Comparison of ENCODE assay signal across 8 mouse cellular contexts in genomic region chr11:85182617-85183283, GRCm38 (mm10). TPM values are rescaled to one million over a fixed set of nuclear protein-coding genes. Genes with fewer than 3 reads are reported as not detected.
DNase-seq lines count a peak whose midpoint lies in the region; ATAC-seq lines count a peak whose summit lies in the region.

No protein-coding gene starts in this region.

- peak; percentile 88 for ATAC-seq in embryonic facial prominence, embryonic 12.5 days (ENCODE audit: insufficient number of reproducible peaks, insufficient read depth, low FRiP score, low TSS enrichment)
- ATAC-seq in limb, embryonic 13.5 days (ENCODE audit: low FRiP score, low read depth): peak; percentile 93
- ATAC-seq in midbrain, embryonic 15.5 days (replicated peaks): peak; percentile 95

- H3K36me3 ChIP-seq in embryonic facial prominence, embryonic 12.5 days: no peaks in the 10 kb centered on the region
- H3K36me3 ChIP-seq in limb, embryonic 13.5 days: no peaks in the 10 kb centered on the region
- no peaks in the 10 kb centered on the region for H3K36me3 ChIP-seq in midbrain, embryonic 15.5 days (replicated peaks)

- peak overlapping the region; percentile 60 for H3K27ac ChIP-seq in embryonic facial prominence, embryonic 12.5 days
- H3K27ac ChIP-seq in limb, embryonic 13.5 days: peak overlapping the region; percentile 69; the same call in 1 of the 2 replicates
- H3K27ac ChIP-seq in midbrain, embryonic 15.5 days: peak overlapping the region; percentile 57

- 2% methylated on average over 20 of the region's 20 CpGs for WGBS in embryonic facial prominence, embryonic 12.5 days
- 6% methylated on average over 20 of the region's 20 CpGs for WGBS in limb, embryonic 13.5 days
- 5% methylated on average over 20 of the region's 20 CpGs for WGBS in midbrain, embryonic 15.5 days

- H3K4me1 ChIP-seq in embryonic facial prominence, embryonic 12.5 days: no peaks in the 10 kb centered on the region
- peaks cover 3% of the 10 kb centered on the region; the same call in 1 of the 2 replicates for H3K4me1 ChIP-seq in limb, embryonic 13.5 days
- H3K4me1 ChIP-seq in midbrain, embryonic 15.5 days: peaks cover 9% of the 10 kb centered on the region

- peak overlapping the region; percentile 35 for H3K4me3 ChIP-seq in embryonic facial prominence, embryonic 12.5 days
- peak overlapping the region; percentile 43 for H3K4me3 ChIP-seq in limb, embryonic 13.5 days
- H3K4me3 ChIP-seq in midbrain, embryonic 15.5 days: peak overlapping the region; percentile 35

- H3K9ac ChIP-seq in embryonic facial prominence, embryonic 12.5 days: peak overlapping the region; percentile 42
- H3K9ac ChIP-seq in limb, embryonic 13.5 days: peak overlapping the region; percentile 59
- H3K9ac ChIP-seq in midbrain, embryonic 15.5 days: peak overlapping the region; percentile 30

- no peaks in the 10 kb centered on the region for H3K9me3 ChIP-seq in embryonic facial prominence, embryonic 12.5 days
- no peaks in the 10 kb centered on the region for H3K9me3 ChIP-seq in limb, embryonic 13.5 days
- no peaks in the 10 kb centered on the region for H3K9me3 ChIP-seq in midbrain, embryonic 15.5 days

- peak overlapping the region; percentile 57 for H3K4me2 ChIP-seq in embryonic facial prominence, embryonic 12.5 days (replicated peaks)
- peak overlapping the region; percentile 69 for H3K4me2 ChIP-seq in limb, embryonic 13.5 days (replicated peaks)
- H3K4me2 ChIP-seq in midbrain, embryonic 15.5 days: peak overlapping the region; percentile 63

- H3K27me3 ChIP-seq in embryonic facial prominence, embryonic 12.5 days: no peaks in the 10 kb centered on the region
- no peaks in the 10 kb centered on the region for H3K27me3 ChIP-seq in limb, embryonic 13.5 days
- H3K27me3 ChIP-seq in midbrain, embryonic 15.5 days (replicated peaks): no peaks in the 10 kb centered on the region

- DNase-seq in urinary bladder, adult 18-20 months (ENCODE audit: low spot score in 2 of 2): peak; percentile 30 to 65
- DNase-seq in urinary bladder, postnatal 10 days (ENCODE audit: low spot score): no peak
- peak; percentile 28 for DNase-seq in heart, adult 8-10 months (ENCODE audit: low spot score)
- peak; percentile 41 to 60 for DNase-seq in kidney, adult 8-10 months
- peak; percentile 76 to 83 for DNase-seq in spleen, postnatal 10 days (ENCODE audit: low spot score in 2 of 2)

RNA-seq across cellular contexts. Expression of gene 1700125H20Rik, which starts 12.5 kb away (rescaled TPM):
- polyA plus RNA-seq in embryonic facial prominence, embryonic 12.5 days (2016; fragmentation: Nextera tagmentation; extraction: Ambion mirVana): 0.83 and 0.92 TPM in 2 replicates
- total RNA-seq in heart, adult 8-10 months (2022): not detected
- polyA plus RNA-seq in limb, embryonic 13.5 days (2015; fragmentation: Nextera tagmentation; extraction: Ambion mirVana): 0.40 and 0.52 TPM in 2 replicates
- polyA plus RNA-seq in midbrain, embryonic 15.5 days (2015; fragmentation: Nextera tagmentation; extraction: Ambion mirVana): 0.62 and 1.2 TPM in 2 replicates

RNA-seq across cellular contexts. Expression of gene Usp32, which starts 42.8 kb away (rescaled TPM):
- polyA plus RNA-seq in embryonic facial prominence, embryonic 12.5 days (2016; fragmentation: Nextera tagmentation; extraction: Ambion mirVana): 5.6 and 6.8 TPM in 2 replicates
- total RNA-seq in heart, adult 8-10 months (2022): 10 to 100 TPM; 21.0 to 23.9 (median 22.7) TPM
- 3.7 and 4.5 TPM in 2 replicates for polyA plus RNA-seq in limb, embryonic 13.5 days (2015; fragmentation: Nextera tagmentation; extraction: Ambion mirVana)
- polyA plus RNA-seq in midbrain, embryonic 15.5 days (2015; fragmentation: Nextera tagmentation; extraction: Ambion mirVana): 12.2 and 12.7 TPM in 2 replicates

RNA-seq across cellular contexts. Expression of gene Appbp2, which starts 52.2 kb away (rescaled TPM):
- polyA plus RNA-seq in embryonic facial prominence, embryonic 12.5 days (2016; fragmentation: Nextera tagmentation; extraction: Ambion mirVana): 45.4 and 48.6 TPM in 2 replicates
- total RNA-seq in heart, adult 8-10 months (2022): 10 to 100 TPM; 13.9 to 15.4 (median 15.3) TPM
- polyA plus RNA-seq in limb, embryonic 13.5 days (2015; fragmentation: Nextera tagmentation; extraction: Ambion mirVana): 43.5 and 44.9 TPM in 2 replicates
- polyA plus RNA-seq in midbrain, embryonic 15.5 days (2015; fragmentation: Nextera tagmentation; extraction: Ambion mirVana): 44.9 and 45.7 TPM in 2 replicates
